Mouse (Mus musculus): ENCODE measurements around the gene Zfp184.

GRCm38 (mm10) chr13:21994896-21995295, 50.0 kb downstream of the Zfp184 start:
- no peak for TF ChIP-seq POLR2A (IDR thresholded peaks at IDR 0.05; ENCODE audit: insufficient read depth, low read depth, low read length)
- TF ChIP-seq CTCF (IDR thresholded peaks at IDR 0.05; ENCODE audit: insufficient read depth, low read depth, low read length): no peak
